Mouse (Mus musculus) lung, embryonic 16.5 days (tissue): ENCODE measurements at regions not wholly inside any gene's neighbourhood (a gene's known extent, or its start where the extent isn't known, plus 50 kb on each side); places are given as distances from the start of the nearest gene placed in this dataset.

Experiments
- ATAC-seq: fragments of 200-750 bp; cut with Nextera tagmentation; 2 replicates; pipeline ENCODE4 v1.8.0; 2017; ENCODE audit warnings: low read depth, mild to moderate bottlenecking, moderate library complexity
- H3K27ac ChIP-seq: fragments of 300-500 bp; sonication (generic); 2 replicates; pipeline ENCODE4 v1.5.1; 2014; ENCODE audit warnings: mild to moderate bottlenecking, control low read depth, low read length
- H3K27me3 ChIP-seq: fragments of 300-500 bp; sonication (generic); 2 replicates; pipeline ENCODE4 v1.6.1; 2014; ENCODE audit warnings: low read depth, low read length, mixed read lengths; ENCODE audit not compliant: control insufficient read depth, insufficient read depth
- H3K36me3 ChIP-seq: fragments of 300-500 bp; sonication (generic); 2 replicates; pipeline ENCODE4 v1.6.1; 2014; ENCODE audit warnings: low read length; ENCODE audit not compliant: control insufficient read depth, insufficient read depth
- H3K4me1 ChIP-seq: fragments of 300-500 bp; sonication (generic); replicated peaks from 2 replicates; pipeline ENCODE4 v1.6.1; 2014; ENCODE audit warnings: low read length, mixed read lengths; ENCODE audit not compliant: control insufficient read depth, insufficient read depth
- H3K4me2 ChIP-seq: fragments of 300-500 bp; sonication (generic); 2 replicates; pipeline ENCODE4 v1.6.1; 2014; ENCODE audit warnings: low read depth, low read length, control low read depth
- H3K4me3 ChIP-seq: fragments of 300-500 bp; sonication (generic); 2 replicates; pipeline ENCODE4 v1.5.1; 2014; ENCODE audit warnings: mild to moderate bottlenecking, low read length, control low read depth
- H3K9ac ChIP-seq: fragments of 300-500 bp; sonication (generic); 2 replicates; pipeline ENCODE4 v1.6.1; 2014; ENCODE audit warnings: low read length, control low read depth
- H3K9me3 ChIP-seq: fragments of 300-500 bp; sonication (generic); 2 replicates; pipeline ENCODE4 v1.6.1; 2016; ENCODE audit warnings: low read length; ENCODE audit not compliant: control insufficient read depth
- WGBS: fragments of 180-500 bp; shearing (Covaris S2); extraction: QIAGEN DNeasy Blood & Tissue Kit; methylation state at CpG from one replicate; pipeline ENCODE4 v1.1.7; 2014; 5-methylcytosine and 5-hydroxymethylcytosine counted together

DNA sequence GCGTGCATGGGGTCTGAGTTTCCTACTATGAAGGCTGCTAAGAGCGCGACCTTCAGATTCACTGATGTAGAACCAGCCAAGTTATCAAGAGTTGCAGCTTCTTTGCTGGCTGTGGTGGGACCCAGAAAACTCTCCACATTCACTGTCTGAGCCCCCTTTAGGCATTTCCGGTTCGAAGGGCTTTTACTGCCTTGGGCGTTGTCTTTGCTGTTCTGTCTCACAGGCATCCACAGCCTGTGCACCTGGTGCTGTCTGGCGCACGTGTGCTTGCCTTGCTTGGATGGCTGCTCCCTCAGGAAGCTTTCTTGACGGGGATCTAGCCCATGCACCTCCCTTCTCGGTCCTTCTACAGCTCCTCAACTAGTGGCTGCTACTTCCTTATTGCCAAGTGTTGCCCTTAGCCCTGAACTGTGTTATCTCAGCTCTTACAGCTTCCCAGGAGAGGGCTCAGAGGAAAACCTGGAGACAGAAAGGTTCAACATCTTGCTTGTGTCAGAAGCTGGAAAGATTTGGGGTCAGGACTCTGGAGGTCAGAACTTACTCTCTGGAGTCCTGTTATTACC, 108.3 kb upstream of the Dyrk2 start:
- WGBS: 69% methylated on average over 10 of the region's 10 CpGs
- no peak for ATAC-seq
- no peaks in the 10 kb centered on the region for H3K9me3 ChIP-seq
- H3K9ac ChIP-seq: no peak overlapping the region
- H3K4me2 ChIP-seq: no peak overlapping the region
- H3K36me3 ChIP-seq: no peaks in the 10 kb centered on the region
- H3K27me3 ChIP-seq: no peaks in the 10 kb centered on the region
- no peak overlapping the region for H3K27ac ChIP-seq
- peaks cover 4% of the 10 kb centered on the region for H3K4me1 ChIP-seq
- no peak overlapping the region for H3K4me3 ChIP-seq

GRCm38 (mm10) chr10:118976447-118976846, 106.4 kb upstream of the Dyrk2 start:
- Histone ChIP-seq H3K27ac (no peak overlapping the region), H3K36me3 (no peaks in the 10 kb centered on the region), H3K27me3 (no peaks in the 10 kb centered on the region), H3K4me2 (no peak overlapping the region), H3K4me3 (no peak overlapping the region), H3K9ac (no peak overlapping the region), H3K4me1 (peaks cover 4% of the 10 kb centered on the region), H3K9me3 (no peaks in the 10 kb centered on the region)
- WGBS: 83% methylated on average over 10 of the region's 10 CpGs
- no peak for ATAC-seq

GRCm38 (mm10) chr10:118975772-118976171, 105.8 kb upstream of the Dyrk2 start:
- Histone ChIP-seq H3K4me1 (peaks cover 4% of the 10 kb centered on the region), H3K9me3 (no peaks in the 10 kb centered on the region), H3K36me3 (no peaks in the 10 kb centered on the region), H3K27ac (no peak overlapping the region), H3K27me3 (no peaks in the 10 kb centered on the region), H3K4me3 (no peak overlapping the region), H3K4me2 (no peak overlapping the region), H3K9ac (no peak overlapping the region)
- WGBS: 84% methylated on average over 2 of the region's 2 CpGs
- no peak for ATAC-seq

GRCm38 (mm10) chr10:118973324-118973723, 103.3 kb upstream of the Dyrk2 start:
- H3K27me3 ChIP-seq: no peaks in the 10 kb centered on the region
- no peak overlapping the region for H3K4me3 ChIP-seq
- no peak overlapping the region for H3K4me2 ChIP-seq
- ATAC-seq: no peak
- 41% methylated on average over 4 of the region's 4 CpGs for WGBS
- H3K4me1 ChIP-seq: no peaks in the 10 kb centered on the region
- no peaks in the 10 kb centered on the region for H3K36me3 ChIP-seq
- no peak overlapping the region for H3K27ac ChIP-seq
- no peak overlapping the region for H3K9ac ChIP-seq
- no peaks in the 10 kb centered on the region for H3K9me3 ChIP-seq

DNA sequence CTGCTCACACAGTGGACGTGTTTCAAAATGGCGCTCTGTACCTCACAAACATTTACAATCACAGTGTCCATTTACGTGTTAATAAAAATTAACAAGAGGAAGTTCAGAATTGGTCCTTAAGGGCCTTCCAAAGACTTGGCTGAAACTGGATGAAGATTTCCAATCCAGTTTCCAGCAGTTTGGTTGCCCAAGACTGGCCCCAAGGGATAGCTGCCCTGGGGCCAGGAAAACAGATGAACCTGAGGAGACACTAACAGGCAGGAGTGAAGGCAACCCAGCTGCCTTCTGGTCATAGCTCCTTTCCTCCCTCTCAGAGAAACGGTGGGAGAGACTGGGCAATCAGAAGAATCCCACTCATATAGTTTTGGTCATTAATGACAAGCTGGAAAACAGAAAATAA, 102.6 kb upstream of the Dyrk2 start:
- ATAC-seq: no peak

GRCm38 (mm10) chr10:118970457-118971175, 100.6 kb upstream of the Dyrk2 start:
- no peaks in the 10 kb centered on the region for H3K36me3 ChIP-seq
- no peak overlapping the region for H3K27ac ChIP-seq
- H3K4me1 ChIP-seq: no peaks in the 10 kb centered on the region
- H3K27me3 ChIP-seq: no peaks in the 10 kb centered on the region
- ATAC-seq: no peak
- H3K4me2 ChIP-seq: no peak overlapping the region
- H3K9ac ChIP-seq: no peak overlapping the region
- WGBS: 87% methylated on average over 14 of the region's 14 CpGs
- no peak overlapping the region for H3K4me3 ChIP-seq
- no peaks in the 10 kb centered on the region for H3K9me3 ChIP-seq

More for the DNA sequence above, 102.6 kb upstream of the Dyrk2 start:
- 78% methylated on average over 4 of the region's 4 CpGs for WGBS
- no peaks in the 10 kb centered on the region for H3K36me3 ChIP-seq
- H3K4me3 ChIP-seq: no peak overlapping the region
- H3K9me3 ChIP-seq: no peaks in the 10 kb centered on the region
- no peak overlapping the region for H3K9ac ChIP-seq
- no peaks in the 10 kb centered on the region for H3K27me3 ChIP-seq
- no peak overlapping the region for H3K27ac ChIP-seq
- H3K4me1 ChIP-seq: no peaks in the 10 kb centered on the region
- H3K4me2 ChIP-seq: no peak overlapping the region

- Histone ChIP-seq H3K27me3 (no peaks in the 10 kb centered on the region), H3K9ac (no peak overlapping the region)
These were observed 91.7 kb upstream of the Dyrk2 start for GRCm38 (mm10) chr10:118961713-118962181.

DNA sequence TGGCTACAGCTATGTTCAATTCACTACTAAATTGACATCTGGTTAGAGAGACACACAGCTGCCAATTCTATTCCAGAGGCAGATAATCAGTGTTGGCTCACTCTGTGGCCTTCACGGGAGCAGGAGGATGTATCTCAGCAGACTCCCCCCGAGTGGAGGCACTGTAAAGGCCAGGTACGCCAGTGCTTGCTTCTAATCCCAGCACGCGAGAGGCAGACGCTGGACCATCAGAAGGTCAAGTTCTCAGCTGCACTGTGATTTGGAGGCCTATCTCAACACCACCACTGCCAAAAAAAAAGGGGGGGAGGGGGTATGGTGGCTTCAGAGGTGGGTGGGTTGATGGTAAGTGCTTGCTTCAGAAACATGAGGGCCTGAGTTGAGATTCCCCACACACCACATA, 90.1 kb upstream of the Dyrk2 start:
- WGBS: 77% methylated on average over 6 of the region's 6 CpGs
- no peak for ATAC-seq

More at GRCm38 (mm10) chr10:118961713-118962181, 91.7 kb upstream of the Dyrk2 start:
- no peaks in the 10 kb centered on the region for H3K4me1 ChIP-seq
- no peak overlapping the region for H3K4me2 ChIP-seq
- 0 out of 2 replicates have a peak, but pooled peaks have one; percentile 10 for ATAC-seq
- 49% methylated on average over 7 of the region's 7 CpGs for WGBS
- H3K27ac ChIP-seq: no peak overlapping the region
- no peaks in the 10 kb centered on the region for H3K36me3 ChIP-seq
- H3K4me3 ChIP-seq: no peak overlapping the region
- H3K9me3 ChIP-seq: no peaks in the 10 kb centered on the region

DNA sequence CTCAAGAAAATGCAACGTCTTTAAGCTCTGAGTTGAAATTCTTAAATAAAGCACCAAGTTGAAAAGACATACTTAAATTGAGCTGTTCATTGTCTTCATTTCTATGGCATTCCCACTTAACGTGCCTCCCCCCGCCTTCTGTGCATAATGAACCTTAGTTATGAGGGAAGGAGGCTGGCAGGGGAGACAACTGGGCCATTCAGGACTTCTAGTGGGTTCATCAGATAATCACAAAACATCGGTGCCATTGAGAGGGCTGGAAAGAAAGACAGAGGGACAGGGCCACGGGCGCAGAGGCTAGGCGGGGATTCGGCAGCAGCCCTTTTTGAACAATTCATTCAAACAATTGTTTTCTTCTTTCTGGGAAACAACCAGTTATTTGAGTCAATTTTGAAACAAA, 89.6 kb upstream of the Dyrk2 start:
- Histone ChIP-seq H3K4me1 (no peaks in the 10 kb centered on the region), H3K27me3 (no peaks in the 10 kb centered on the region), H3K36me3 (no peaks in the 10 kb centered on the region), H3K9ac (no peak overlapping the region), H3K27ac (no peak overlapping the region), H3K4me2 (no peak overlapping the region), H3K9me3 (no peaks in the 10 kb centered on the region), H3K4me3 (no peak overlapping the region)
- no peak for ATAC-seq
- 78% methylated on average over 8 of the region's 8 CpGs for WGBS

More for the DNA sequence above, 90.1 kb upstream of the Dyrk2 start:
- Histone ChIP-seq H3K9ac (no peak overlapping the region), H3K36me3 (no peaks in the 10 kb centered on the region), H3K27ac (no peak overlapping the region), H3K27me3 (no peaks in the 10 kb centered on the region), H3K4me1 (no peaks in the 10 kb centered on the region), H3K4me2 (no peak overlapping the region), H3K9me3 (no peaks in the 10 kb centered on the region), H3K4me3 (no peak overlapping the region)
